Mouse (Mus musculus) Muller cell, postnatal 12 days (primary cell): ENCODE data around the gene Sval3.

ENCODE experiments used
- DNase-seq: peaks from one replicate; pipeline ENCODE4 v3.0.0-alpha.2; 2015; ENCODE audit errors: inconsistent ontology term

Gene Sval3

DNA sequence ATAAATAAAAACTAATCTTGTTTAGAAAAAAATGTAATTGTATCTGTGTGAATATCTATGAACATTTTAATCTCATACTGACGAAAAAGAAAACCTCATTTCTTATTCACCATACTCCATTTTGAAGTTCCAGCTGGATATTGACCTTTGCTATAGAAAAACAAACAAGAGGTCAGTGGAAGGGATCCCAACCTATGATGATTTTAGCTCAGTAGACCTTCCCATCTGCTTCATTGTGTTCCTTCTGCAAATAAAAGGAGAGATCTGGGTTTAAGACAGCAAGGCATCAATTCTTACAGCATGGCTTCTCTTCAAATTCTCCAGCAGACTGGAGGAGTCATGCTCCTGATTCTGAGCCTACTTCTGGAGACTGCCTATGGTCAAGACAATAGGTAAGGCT lies at the start of gene Sval3:
Gene Sval3 (plus strand): TSS at position 301 of the 400 bp plus-strand sequence.
- DNase-seq, result no peak

GRCm38 (mm10) chr6:41951330-41951729 lies 16.6 kb upstream of the Sval3 start, which contains the start of gene Sval1:
Gene Sval1, plus strand, starts transcription at chr6:41951630.
- DNase-seq, result no peak
